Mouse (Mus musculus): ENCODE measurements at regions not wholly inside any gene's neighbourhood (a gene's known extent, or its start where the extent isn't known, plus 50 kb on each side); places are given as distances from the start of the nearest gene placed in this dataset.

DNA sequence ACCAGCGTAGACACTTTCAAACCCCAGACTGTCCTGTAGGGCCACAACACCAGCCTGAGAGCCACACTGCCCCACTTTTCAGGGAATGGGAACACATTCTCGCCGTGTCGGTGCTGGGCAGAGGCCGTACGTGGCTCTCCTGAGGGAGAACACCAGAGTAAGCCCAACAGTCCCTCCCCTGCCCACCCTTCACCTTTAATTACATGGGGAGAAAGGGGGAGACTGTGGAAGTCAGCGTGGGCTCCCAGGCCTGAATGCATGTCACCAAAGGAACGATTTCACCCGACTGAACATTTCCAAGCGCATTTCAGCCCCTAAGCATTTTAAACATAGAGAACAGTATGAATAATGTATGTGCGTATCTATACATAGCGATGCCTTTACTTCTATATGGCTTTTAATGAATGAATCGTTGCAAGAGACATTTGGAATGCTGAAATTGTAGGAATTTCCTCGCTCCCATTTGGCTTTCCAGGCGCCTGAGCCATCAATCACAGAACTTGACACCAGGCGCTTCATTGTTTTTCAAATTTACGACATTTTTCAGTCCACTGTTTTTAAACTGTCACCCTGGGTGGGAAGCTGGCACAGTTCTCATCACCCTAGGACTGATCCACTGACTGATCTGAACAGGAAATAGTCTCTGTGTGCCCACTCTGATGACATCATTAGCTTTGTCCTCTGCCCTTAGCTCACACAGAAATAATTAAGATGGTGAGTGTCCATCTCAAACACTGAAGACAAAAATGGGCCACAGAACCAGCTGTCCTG lies 152.3 kb downstream of the Atp23 start:
- peak; percentile 80 for DNase-seq (ENCODE audit: low read depth, low spot score)

- DNase-seq (ENCODE audit: low read depth, low spot score), result no peak
Observed at GRCm38 (mm10) chr10:126734661-126735060, 166.5 kb downstream of the Atp23 start.

GRCm38 (mm10) chr10:126727840-126728239 lies 173.3 kb downstream of the Atp23 start:
- DNase-seq (ENCODE audit: low read depth, low spot score), result no peak

DNA sequence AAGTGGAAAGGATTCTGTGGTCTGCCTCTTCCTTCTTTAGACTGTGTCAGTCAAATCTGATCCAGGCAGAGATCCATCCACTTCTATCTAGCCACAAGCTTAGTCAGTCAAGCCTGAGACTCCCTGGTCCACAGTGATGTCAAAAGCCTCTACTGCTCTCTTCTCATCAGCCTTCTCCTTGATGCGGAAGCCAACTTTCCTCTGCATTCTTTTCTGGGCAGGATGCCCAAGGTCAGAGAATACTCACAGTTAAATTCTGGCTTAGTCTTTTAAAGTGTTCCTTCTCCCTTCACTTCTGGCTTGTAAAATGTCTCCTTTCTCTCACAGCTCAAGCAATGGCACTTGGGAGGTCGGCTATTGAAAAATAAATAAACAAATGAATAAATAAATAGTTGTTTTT lies 183.2 kb downstream of the Atp23 start:
- no peak for DNase-seq (ENCODE audit: low read depth, low spot score)

- DNase-seq (ENCODE audit: low read depth, low spot score), result no peak
Observed at GRCm38 (mm10) chr10:126711758-126712157, 189.4 kb downstream of the Atp23 start.

DNA sequence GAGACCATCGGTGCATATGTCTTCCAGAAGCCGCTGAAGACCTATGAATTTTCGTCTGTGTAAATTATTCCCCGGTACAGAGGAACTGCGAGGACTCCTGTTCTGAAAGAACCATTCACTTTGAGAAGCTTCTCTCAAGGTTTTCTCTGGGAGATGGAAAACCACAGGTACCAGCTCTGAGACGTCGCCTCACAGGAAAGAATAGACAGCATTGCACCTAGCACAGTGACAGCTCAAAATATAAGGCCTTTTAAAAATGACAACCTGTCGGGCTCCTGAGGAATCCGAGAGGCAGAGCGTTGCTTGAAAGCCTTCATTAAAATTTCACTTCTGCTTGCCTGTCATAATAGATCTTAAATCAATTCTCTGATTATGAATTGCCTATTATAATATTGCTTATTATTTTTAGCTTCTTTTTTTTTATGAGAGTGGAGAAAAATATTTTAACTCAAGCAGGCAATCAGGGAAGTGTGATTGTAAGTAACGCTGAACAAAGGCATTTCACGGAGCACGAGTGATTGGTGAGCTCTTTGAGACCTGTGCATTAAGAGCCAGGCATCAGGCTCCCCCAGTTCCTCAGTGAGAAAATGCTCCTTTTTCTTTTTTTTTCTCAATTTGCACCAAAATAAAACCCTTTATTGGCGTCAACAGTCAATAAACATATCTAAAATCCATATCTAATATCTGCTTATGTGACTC lies 191.8 kb downstream of the Atp23 start:
- DNase-seq (ENCODE audit: low read depth, low spot score), result no peak

DNA sequence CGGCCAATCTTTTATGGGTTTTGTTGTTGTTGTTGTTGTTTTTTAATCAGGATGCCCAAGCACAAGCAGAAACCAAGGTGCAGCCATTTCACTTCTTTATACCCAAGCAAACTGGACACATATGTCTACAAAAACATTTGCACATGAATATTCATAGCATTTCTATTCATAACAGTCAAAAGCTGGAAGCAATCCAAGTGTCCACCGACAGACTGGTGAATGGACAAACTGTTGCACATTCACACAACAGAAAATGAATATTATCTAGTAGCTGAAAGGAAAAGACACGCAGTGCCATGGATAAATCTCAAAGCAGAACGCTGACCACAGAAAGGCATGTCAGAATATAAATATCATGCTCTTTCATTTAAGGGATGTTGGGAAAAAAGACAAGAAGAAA lies 192.4 kb downstream of the Atp23 start:
- no peak for DNase-seq (ENCODE audit: low read depth, low spot score)

DNA sequence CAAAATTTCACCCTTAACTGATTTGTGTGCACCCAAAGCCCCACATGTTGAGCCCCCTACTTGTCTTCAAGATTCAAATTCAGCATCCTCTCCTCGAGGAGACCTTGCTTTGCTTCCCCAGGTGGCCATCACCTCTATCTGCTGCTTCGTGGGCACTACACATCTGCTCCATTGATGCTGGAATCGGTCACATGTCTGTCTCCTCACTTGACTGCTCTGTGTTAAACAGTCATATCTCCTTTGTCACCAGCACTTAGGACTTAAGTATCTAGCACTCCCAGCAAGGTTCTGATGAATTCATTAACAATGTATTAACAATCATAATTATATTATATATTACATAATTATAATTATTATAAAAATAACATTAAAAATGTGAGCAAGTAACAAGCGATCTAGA lies 192.9 kb downstream of the Atp23 start:
- no peak for DNase-seq (ENCODE audit: low read depth, low spot score)

DNA sequence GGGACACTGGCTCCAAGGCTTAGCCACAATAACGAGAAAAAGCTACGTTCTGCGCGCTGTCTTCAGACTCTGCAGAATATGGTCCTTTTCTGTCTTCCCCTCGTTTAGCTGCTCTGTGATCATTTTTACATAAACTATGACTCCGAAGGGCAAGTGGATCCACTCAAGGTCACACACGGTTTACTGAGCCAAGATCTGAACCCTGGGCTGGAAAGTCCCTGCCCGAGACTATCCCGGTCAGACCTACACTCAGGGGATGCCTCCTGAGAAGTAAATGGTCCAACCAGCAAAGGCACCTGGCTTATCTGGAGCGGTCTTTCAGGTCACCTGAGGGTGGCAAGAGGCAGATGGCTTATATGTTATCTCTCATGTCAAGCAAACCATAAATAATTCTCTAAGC lies 204.1 kb downstream of the Atp23 start:
- DNase-seq (ENCODE audit: low read depth, low spot score), result no peak

GRCm38 (mm10) chr10:126690914-126691673 lies 210.1 kb downstream of the Atp23 start:
- DNase-seq (ENCODE audit: low read depth, low spot score), result no peak

- no peak for DNase-seq (ENCODE audit: low read depth, low spot score)
Observed at GRCm38 (mm10) chr10:126680275-126681184, 220.6 kb downstream of the Atp23 start.

- DNase-seq (ENCODE audit: low read depth, low spot score), result no peak
Observed at GRCm38 (mm10) chr10:126679224-126680120, 221.7 kb downstream of the Atp23 start.

DNA sequence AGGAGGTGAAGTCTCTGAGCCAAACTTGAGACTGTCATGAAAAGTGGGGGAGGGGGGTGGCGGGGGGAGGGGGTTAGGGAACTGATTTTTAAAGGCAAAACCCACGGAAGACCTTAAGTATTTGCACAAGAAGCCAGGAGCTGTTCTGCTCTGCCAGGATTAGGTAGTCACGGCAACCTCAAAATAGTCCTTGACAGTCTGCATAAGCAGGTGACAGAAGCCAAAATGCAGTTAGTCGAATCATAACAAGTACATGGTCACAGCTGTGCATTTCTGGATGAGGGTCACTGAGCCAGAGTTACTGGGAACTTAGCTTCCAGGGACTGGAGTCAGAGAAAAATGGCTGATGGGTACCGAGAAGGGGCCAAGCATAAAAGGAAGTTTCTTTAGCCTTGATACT lies 227.7 kb downstream of the Atp23 start:
- DNase-seq (ENCODE audit: low read depth, low spot score), result no peak

GRCm38 (mm10) chr10:126664408-126665083 lies 236.6 kb downstream of the Atp23 start:
- no peak for DNase-seq (ENCODE audit: low read depth, low spot score)

- no peak for DNase-seq (ENCODE audit: low read depth, low spot score)
Observed at GRCm38 (mm10) chr10:126663461-126664013, 237.6 kb downstream of the Atp23 start.

- DNase-seq (ENCODE audit: low read depth, low spot score), result no peak
Observed at GRCm38 (mm10) chr10:126662765-126663164, 238.4 kb downstream of the Atp23 start.

DNA sequence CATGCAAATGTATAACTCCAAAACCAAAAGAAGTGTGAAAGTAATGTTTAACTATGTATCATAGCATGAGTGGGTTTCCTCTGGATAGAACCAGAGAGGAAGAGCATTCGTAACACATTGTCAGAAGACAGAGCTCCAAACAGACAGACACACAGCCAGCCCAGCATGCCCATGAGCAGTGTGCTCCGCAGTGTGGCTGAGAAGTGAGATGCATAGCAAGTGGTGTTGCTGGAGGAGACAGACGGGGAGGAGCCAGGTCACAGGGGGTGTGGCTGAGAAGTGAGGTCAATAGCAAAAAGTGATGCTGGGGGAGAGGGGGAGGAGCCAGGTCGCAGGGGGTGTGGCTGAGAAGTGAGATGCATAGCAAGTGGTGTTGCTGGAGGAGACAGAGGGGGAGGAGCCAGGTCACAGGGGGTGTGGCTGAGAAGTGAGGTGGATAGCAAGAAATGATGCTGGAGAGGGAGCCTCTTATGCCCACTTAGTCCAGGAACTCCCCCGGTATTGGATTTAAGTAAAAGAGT lies 240.0 kb downstream of the Atp23 start:
- no peak for DNase-seq (ENCODE audit: low read depth, low spot score)

DNA sequence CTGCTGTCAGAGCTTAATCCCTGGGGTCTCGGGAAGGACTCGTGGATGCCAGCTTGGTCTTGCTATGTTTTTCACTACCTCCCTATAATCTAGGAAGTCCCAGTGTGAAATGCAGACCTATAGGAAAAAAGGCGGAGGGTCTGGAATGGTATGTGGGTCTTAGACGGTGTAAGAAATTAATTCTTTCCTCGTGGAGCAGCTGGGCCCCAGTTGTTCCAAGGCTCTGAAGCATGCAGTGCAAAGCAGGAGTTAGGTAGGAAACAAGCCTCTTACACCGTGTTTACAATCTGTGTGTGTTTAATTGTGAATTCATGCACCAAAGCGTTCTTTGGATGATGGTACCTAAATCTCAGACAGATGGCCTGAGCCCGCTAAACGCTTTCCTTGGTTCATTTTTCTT lies 241.1 kb downstream of the Atp23 start:
- DNase-seq (ENCODE audit: low read depth, low spot score), result no peak

- no peak for DNase-seq (ENCODE audit: low read depth, low spot score)
Observed at GRCm38 (mm10) chr10:126652693-126653092, 248.5 kb downstream of the Atp23 start.
